Mouse (Mus musculus) kidney, adult 18-20 months (tissue): ENCODE data around the gene Lrp1.
A peak's percentile ranks its signal among the peaks of the same experiment; 100 is the strongest.

Experiments used
- DNase-seq: peaks from one replicate; pipeline ENCODE4 v3.0.0; 2021

Lrp1 gene

DNA sequence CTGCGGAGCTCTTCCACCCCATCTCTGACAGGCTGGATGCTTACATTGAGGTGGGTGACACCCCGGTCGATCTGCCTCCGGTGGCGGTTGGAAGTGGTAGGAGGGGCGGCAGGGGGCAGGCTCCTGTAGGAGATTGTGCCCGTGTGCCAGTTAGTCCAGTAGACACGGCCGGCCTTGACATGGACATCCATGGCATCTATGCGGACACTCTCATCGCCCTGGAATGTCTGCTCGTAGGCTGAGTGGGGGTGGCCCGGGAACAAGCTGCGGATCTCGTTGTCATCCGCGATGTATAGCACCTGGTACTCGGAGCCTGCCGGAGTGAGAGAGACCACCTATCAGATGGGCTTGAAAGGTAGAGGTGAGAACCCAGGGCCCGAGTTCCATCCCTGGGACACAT, 76.6 kb downstream of the Lrp1 start:
- DNase-seq: no peak

DNA sequence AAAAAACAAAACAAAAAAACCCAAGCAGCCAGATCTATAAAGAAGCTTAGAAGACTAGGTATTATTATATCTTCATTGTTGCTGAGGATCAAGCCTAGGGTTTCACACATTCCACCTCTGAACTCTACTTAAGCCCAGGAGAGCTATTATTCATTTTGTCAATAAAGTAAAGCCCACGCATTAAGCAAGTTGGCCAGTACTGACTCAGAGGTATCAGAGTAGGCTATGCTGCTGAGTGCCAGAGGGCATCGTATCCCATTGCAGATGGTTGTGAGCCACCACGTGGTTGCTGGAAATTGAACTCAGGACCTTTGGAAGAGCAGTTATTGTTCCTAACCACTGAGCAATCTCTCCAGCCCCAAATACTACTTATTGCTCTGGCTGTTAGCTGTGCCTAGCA, 77.0 kb downstream of the Lrp1 start:
- DNase-seq: no peak

DNA sequence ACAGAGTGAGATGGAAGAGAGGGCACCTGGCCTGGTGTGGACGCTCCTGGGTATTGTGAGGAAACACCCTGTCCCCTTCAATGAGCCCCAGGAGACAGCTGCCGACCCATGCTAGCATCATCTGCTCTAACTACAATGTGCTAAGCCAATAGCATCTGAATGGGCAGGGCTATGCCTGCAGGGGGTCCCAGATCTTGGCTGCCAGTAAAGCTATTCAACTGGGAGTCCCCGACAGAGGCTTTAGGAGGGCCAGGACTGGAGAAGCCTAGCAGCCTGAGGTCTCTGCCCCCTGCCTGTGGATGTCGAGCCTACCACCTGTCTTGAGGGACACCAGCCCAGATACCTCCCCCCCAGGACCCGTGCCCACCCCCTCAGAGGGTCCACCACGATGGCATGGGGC, 78.2 kb downstream of the Lrp1 start:
- no peak for DNase-seq

DNA sequence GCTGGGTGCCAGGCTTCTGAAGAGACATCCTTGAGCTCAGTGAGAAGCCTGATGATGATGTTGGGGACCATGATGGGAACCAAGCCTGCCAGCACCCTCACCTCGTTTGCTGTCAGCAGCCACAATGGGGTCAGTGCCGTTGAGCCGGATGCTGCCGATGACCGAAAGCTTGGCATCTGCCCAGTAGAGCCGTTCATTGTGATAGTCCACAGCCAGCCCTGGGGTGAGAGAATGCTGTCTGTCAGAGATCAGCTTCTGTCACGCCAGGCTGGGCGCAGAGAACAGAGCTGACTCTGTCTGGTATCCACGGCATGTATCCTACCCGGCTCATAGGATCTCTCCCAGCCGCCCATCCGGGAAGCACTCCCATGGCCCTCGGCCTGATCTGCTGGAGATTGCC, 78.9 kb downstream of the Lrp1 start:
- DNase-seq: no peak

DNA sequence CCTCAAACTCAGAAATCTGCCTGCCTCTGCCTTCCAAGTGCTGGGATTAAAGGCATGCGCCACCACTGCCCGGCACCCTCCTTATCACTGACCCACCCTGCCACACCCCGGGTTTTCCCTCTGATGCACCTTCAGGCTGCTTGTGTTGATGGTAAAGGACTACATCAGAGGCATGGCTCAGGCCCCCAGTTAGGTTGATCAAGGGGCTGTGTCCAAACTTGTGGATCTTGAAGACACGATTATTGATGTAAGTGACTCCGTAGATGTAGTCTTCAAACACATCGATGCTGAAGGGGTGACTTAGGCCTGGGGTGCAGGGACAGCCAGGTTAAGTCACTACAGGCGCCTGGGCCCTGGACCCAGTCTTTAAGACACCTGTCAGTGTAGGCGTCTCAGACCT, 79.4 kb downstream of the Lrp1 start:
- DNase-seq: no peak

DNA sequence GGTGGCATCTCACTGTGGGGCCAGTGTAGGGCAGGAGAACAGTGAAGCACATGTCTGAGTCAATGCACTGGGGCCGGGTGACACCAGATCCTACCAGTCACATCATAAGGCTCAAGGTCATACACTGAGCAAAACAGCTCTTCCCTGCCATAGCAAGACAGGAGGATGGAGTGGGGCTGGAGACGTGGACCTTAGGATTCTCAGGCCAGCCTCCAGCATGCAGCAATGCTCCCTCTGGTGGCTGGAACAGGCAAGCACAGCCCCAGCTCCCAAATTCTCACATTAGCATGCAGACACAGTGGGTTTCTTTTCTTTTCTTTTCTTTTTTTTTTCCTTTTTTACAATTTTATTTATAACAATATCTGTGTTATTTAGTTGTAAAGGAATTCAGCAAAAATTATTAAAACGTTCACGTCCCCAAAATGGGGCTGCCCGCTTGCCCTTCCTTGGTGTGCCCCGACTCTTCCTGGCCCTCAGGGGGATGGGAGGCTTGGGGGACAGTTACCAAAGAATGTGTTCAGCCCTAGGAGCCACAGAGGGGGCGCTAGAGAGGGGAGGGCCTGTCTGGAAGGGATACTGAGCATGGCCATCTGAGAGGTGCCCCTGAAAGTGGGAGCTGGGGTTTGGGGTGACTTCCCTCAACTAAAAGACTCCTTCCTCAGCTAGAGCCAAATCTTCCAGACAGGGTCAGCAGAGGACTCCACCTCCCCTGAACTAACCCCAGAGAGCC, 82.9 kb downstream of the Lrp1 start:
- DNase-seq: peak; percentile 87

DNA sequence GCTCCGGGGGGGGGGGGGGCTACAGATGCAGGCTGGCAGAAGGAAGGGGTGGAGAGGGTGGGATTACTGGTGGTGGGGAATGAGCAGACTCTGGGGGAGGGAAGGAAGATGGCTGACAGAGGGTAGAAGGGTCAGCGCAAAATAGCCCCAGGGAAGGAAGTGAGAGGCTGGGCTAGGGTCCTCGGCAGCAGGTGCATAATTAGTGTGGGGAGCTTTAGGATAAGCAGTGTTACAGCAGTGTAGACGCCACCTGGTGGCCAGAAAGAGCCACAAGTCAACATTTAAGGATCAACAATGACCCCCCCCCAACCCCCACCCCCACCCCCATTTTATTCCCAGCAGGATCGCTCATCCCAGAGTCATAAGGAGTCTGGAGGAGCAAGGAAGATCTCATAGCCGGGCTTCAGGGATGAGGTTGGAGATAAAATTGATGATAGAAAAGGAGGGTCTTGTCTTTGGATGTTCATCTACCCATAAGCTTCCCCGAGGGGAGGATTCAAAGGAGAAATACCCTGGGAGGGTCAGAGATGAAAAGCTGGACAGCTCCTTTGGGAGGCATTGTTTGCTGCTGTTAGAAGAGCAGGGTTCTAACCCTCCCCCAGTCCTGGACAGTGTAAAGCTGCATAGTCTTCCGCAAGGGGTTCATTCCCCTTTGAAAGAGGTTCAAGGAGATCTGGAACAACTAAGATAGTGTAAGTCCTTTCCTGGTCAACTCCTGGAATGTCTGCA, 84.2 kb downstream of the Lrp1 start:
- DNase-seq: peak; percentile 51

DNA sequence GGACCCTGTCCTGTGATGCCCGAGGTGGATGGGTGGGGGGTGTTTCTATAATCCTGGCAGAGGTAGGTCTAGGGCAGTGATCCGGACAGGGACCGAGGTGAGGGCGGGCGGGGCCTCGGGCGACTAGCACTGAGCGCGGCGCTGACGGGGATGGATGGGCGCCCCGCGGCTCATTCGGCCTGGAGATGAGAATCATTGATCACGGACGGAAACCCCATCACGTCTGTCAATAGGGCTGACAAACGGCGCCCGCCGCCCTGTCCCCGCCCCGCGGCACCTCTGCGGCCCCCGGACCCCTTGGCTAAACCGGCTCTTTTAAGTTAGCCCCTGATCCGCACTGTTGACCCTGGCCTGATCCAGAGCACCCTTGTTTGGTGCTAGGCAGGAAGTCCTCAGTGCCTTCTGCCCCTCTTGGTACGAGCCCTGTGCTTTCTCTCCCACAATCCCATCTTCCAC, 86.0 kb downstream of the Lrp1 start:
- DNase-seq: no peak

DNA sequence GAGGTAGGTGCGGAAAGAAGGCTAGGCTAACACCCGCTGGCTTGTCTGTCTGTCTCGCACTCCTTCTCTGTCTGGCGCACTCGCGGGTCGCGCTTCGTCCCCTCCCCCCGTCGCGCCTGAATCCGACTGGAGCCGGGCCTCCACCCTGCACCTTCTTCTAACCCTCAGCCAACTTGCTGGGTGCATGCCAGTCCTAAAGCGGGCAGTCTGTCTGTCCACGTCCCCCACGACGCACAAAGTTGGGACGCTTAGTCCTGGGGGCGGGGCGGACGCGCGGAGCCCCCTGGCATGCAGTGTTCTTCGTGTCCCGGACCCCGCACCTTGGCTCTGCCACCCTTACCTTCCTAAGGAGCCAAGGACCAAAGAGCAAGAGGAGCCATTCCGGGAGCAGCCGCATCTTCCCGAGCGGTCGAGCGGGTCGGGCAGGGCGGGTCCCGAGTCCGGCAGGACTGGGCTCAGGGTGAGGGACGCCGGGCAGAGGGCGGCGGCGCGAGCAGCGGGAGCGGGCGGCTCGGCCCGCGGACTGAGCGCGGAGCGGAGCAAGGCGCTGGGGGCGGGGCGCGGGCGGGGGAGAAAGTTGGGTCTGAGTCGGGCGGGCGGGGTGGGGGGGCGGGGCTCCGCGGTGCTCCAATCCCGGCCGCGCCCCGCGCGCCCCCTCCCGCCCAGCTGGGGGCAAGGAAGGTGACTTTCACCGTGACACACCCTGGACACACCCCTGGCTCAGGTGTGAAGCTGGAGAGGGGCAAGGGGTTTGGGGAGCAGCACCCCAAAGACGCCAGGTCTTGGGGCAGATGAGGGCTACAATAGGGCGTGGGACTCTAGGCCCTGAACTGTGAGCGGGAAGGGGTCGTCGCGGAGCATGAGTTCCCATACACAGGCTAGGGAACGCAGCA, 86.7 kb downstream of the Lrp1 start, which contains the start of gene Nxph4:
Nxph4 (minus strand) TSS at position 524 of the 893 bp plus-strand sequence.
- peak; percentile 50 for DNase-seq

DNA sequence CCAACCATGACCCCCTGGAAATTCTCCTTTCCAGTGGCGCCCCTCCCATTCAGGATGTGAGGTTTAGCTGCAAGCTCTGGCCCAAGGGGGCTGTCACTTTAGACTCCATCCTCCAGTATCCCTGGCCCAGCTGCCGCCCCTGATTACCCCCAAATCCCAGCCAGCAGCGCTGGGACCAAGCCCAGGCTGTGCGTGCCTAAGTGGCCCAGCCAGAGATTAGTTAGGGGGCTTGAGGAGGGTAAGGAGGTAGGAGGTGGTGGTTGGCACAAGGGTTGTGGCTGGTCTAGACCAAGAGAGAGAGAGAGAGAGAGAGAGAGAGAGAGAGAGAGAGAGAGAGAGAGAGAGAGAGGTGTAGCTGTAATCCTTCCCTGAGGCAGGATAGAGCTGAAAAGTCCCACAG, 89.4 kb downstream of the Lrp1 start:
- DNase-seq: no peak

DNA sequence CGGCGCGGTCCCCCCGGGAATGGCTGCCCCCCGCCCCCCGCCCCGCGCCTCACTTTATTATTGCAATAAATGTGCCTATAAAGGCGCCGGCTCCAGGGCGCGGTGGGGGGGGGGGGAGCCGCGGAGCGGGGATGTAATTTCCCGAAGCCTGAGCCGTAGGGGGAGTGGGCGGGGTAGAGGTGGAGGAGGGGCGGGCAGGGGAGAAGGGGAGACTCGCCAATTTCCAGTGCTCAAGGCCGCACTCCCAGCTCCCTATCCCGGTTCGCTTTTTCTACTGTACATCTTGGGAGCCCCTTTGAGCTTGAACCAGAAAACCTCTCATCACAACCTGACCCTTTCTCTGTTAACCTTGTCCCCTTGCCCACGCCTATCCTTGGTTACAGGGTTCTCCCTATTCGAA, 90.0 kb downstream of the Lrp1 start:
- DNase-seq: no peak

DNA sequence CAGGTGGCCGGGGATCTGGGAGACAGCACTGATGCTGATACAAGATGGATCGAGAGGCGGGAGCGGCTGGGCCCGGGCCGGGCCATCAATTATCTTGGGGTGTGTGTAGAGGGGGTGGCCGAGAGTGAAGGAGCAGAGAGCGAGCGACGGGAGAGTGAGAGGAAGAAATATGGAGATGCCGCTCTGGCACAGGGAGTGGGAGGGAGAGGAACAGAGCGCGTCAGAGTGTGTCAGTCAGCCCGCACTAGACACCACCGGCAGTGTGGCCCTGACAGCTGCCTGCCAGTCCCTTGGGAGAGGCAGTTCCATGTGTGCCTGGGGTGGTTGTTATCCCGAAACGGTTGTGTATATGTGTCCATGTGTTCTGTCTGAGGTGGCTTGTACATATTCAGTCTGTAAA, 93.5 kb downstream of the Lrp1 start:
- no peak for DNase-seq

DNA sequence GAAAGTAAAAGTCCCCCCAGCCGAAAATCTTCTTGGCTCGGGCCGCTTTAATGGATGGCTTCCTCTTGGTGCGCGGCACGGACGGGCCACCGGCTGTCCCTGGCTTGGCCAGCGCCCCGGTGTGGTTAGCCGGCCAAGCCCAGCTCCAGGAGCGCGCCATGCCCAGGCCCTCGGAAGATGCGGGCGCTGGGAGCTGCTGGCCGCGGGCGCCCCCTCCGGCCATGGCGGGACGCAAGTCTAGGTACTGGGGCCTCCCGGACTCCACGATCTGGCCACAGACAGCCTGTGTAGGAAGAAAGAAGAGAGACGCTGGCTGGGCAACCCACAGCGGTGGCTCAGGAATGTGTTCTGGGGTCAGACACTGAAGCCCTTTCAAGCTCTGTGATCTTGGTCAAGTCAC, 94.3 kb downstream of the Lrp1 start:
- DNase-seq: peak; percentile 69

DNA sequence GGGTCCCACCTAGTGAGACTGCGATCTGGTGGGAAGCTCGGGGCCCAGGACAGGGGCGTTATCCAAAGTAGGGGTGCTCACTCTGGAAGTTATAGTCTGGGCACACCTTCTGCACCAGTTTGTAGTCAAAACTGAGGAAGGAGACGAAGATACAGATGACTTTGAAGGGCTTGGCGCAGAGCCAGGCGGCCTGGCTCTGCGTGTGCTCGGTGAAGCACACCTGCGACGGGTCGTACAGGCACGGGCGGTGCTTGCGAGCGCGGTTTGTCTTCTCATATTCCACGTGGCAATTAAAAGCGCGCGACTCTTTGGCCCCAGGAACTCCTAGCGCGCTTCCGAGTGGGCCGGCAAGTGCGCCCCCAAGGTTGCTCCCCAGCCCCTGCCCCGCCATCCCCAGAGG, 94.9 kb downstream of the Lrp1 start:
- no peak for DNase-seq

DNA sequence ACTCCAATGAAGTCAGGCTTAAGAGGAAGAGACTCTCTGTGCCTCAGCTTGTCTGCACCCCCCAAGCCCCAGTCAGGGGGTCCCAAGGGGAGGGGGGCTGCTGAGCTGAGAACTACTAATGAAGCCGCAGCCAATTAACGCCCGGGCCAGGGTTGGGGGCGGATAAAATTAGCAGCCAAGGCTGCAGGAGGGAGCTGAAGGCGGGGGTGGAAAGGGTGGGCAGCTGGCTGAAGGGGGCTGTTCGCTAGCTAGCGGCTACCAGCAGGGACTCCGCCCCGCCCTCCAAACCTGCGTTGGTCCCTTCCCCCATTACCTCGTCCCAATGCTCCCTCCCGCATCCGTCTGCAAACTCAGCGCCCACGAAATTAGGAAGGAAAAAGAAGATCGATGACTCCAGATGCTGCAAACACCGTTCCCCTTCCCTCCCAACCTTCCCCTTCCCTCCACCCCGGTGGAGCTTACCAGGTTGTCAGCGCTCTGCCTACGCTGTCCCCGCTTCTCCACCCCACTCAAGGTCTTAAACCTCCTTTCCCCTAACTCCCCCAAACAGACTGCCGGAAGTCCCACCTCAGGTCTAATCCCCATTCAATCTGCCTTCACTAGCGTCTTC, 96.2 kb downstream of the Lrp1 start:
- no peak for DNase-seq

DNA sequence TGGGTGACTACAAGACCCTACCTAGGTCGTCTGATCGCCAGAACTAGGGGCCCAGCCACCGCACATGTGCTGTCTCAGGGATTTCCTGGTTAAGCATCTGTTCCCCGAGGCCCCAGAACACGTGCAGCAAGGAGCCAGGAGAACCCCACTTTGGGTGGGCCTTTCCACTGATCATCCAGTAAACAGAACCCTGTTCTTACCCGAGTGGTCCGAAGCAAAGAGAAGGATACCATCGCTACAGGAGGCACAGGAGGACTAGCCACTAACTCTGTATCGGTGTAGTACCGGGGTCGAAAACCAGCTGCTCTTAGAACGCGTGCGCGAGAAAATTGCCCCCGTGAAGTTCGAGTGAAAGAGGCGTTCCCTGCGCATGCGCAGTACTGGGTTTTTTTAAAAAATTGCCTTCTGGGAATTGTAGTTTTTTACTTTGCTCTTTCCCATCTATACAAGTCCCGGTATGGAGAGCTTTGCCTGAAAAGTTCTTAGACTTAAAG, 98.8 kb downstream of the Lrp1 start, which contains the start of gene Shmt2:
Shmt2 (minus strand) TSS at position 357 of the 494 bp plus-strand sequence.
- DNase-seq: peak; percentile 86

DNA sequence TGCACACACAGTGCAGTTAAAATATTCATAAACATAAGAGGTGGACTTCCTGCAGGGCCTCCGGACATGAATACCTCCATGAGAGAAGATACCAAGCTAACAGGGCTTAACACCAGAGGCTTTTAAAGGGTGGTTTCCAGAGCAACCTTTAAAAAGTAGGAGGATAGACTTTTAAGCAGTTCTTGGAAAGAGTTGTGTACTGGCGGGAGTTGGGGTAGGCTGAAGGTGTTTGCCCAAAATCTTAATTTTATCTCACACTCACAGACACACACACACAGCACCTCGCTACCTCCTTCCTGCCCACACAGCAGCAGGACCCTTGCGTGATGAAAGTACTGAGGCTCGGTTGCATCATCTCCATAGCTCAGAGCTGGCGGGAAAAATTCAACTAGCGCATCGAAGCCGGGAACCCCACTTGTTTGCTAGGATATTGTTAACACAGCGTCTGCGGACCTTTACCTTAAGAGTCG, 99.3 kb downstream of the Lrp1 start:
- no peak for DNase-seq

DNA sequence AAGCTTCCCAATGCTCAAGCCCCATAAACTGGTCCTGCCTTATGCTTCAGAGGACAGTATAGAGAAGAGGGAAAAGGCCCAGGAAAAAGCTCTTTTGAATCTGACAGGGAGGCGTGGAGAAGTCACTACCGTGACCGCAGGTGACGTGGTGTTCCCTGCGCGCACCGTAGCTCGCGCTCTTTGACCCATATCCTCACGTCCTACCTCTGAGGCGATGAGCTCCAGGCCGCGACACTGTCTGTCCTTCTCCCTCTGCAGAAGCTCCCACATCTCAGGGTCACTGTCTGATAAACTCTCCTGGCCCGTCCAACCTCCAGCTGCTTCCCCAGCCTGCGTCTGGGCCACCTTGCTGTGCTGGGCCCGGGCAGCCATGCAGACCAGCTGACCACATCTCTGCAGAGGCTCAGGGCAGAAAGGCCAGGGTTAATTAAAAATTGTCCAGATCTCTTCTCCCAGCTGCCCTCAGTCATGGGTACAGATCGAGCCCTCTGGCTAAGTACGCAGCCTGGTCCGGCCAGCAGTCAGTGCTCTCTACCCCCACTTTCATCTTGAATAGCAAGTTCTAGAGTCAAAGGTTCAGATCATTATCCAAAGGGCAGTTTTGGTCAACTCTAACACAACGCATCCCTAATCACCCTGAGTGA, 100.1 kb downstream of the Lrp1 start:
- DNase-seq: peak; percentile 62

DNA sequence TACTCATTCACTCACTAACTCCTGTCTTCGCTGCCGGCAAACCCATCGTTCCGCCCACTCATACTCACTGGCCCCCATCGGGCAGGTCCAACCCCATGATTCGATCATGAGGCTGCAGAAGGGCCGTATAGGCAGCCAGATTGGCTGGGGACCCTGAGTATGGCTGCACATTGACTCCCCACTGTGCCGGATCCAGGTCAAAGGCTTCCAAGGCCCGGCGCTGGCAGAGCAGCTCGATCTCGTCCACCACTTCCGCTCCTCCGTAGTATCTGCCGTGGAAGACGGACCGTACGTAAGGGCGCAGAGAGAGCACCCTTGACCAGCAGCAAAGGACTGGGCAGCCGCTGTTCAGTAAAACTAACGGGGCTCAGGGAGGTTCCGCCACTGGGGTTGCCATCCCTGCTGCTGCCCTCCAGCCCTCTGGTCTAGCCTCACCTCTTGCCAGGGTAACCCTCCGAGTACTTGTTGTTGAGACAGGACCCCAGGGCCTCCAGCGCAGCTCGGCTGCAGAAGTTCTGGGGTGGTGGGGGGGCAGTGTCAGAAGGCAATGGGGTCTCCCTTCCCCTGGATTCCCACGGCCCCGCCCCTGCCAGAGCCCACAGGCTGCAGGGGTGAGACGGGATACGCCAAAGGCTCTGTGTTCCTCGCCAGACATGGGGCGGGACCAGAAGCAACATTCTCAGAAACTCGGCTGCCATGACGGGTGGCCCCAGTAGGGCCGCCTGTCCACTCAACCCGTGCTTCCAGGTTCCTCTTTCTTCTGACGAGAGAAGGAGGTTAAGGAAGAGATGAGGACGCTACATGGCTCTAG, 100.8 kb downstream of the Lrp1 start:
- no peak for DNase-seq

DNA sequence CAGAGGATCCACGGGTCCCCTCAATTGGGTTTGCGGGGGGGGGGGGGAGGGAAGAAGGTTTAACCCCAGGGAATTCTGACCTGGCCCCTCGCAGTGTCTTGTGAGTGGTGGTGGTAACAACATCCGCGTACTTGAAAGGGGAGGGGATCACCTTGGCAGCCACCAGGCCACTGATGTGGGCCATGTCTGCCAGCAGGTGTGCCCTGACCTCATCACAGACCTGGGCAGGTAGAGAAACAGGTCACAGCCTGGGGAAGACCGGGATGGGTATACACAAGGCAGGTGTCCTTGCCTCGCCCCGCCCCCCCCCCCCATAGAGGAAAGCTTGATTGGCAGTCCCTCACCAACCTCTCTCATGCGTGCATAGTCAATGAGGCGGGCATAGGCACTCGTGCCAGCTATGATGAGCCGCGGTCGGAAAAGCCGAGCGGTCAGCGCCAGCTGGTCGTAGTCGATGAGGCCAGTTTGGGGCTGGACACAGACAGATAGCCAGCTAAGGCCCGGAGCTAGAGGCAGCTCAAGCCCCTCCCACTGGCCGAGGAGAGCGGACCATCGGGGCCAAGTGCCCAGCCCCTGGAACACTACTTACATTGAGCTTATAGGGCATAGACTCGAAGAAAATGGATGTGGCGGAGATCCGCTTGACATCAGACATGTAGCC, 101.8 kb downstream of the Lrp1 start:
- no peak for DNase-seq

DNA sequence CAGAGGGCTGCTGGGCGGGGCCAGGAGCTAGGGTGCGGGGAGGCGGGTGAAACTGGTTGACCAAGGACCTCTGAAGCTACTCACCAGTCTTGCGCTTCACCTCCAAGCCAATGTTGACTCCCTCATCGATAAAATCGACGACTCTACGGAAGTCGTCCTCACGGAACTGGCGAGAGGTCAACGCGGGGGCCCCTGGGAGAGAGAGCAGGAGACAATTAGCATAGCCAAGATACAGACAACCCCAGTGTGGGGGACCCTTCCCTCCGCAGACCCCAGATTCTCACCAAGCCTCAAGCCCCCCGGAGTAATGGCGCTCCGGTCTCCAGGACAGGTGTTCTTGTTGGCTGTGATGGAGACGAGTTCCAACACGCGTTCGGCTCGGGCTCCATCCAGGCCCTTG, 103.0 kb downstream of the Lrp1 start:
- no peak for DNase-seq
